Mouse (Mus musculus) kidney, postnatal 25 days (tissue): Measurements from ENCODE around the gene Agr3.

ENCODE experiments used
- DNase-seq, 2 experiments: peaks; one replicate each; pipeline ENCODE4 v3.0.0; 2021; ENCODE audit warnings: mixed read lengths in 2 of 2

Gene Agr3

DNA sequence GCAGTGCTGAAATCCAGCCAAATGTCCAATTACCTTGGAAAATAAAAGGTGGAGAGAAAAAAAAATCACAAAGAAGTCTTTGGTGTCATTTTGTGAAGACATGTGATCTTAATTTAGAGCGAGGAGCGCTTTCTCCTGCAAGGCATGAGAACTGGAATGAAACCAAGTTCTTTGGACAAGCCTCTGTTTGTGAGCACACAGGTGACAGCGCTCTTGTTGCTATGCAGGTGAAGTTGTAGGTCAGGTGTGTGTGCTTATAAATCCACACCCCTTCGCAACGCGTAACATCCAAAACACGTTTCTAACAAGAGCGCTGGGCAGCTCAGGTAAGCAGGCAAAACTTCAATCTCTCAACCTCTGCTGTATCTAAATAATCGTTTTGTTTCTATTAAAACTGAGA lies at the start of gene Agr3:
Gene Agr3 (plus strand): TSS at position 219 of the 400 bp plus-strand sequence.
- DNase-seq, result no peak

GRCm38 (mm10) chr12:35884892-35885558 lies 40.4 kb upstream of the Agr3 start:
- peak in 1 of 2 experiments; percentile 36 for DNase-seq

- no peak for DNase-seq
Observed at GRCm38 (mm10) chr12:35889383-35889782, 36.0 kb upstream of the Agr3 start.

DNA sequence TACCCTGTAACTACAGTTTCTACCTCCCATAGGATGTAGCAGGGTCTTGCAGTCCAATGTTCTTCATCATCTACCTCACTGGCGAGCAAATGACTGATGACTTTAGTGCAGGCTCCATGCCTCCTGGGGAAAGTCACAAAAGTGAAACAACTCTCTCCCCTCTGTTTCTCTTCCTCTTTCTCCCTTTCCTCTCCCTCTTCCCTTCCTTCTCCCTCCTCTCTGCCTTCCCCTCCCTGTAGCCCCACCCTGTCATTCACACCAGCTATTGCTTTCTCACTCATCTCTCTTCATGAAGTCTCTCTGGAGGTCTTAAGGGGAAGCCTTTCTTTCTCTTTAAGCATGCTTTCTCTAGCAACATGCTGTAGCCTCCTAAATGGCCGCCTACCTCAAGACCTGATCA lies 34.7 kb upstream of the Agr3 start:
- DNase-seq, result no peak

DNA sequence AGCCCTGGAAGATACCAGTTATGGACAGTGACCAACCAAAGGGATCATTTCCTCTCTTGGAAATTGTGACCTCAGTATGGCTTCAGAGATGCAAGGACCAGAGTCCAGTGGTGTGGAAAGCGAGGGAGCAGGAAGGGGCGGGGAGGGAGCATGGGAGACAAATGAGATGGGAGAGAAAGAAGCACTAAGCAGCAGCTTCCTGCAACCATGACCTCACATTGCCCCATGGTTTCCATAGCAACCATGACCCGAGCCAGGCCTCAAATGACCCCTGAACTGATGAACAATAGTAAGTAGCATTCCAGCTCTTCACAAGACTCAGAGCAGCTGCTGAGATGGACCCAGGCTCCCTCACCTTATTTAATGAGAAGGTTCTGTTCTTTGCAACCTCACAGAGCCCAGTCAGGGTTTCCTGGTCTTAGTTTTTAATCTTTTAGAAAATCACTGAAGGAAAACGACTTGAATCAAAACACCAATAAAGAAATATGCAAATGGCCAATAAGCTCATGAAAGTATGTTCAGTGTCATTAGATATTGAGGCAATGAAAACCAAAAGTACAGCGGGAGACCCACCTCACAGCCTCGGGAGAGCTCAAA lies 31.0 kb upstream of the Agr3 start:
- peak; percentile 9 to 57 for DNase-seq

GRCm38 (mm10) chr12:35895875-35896763 lies 29.3 kb upstream of the Agr3 start:
- peak; percentile 51 to 79 for DNase-seq

GRCm38 (mm10) chr12:35896764-35897282 lies 28.6 kb upstream of the Agr3 start:
- no peak for DNase-seq

DNA sequence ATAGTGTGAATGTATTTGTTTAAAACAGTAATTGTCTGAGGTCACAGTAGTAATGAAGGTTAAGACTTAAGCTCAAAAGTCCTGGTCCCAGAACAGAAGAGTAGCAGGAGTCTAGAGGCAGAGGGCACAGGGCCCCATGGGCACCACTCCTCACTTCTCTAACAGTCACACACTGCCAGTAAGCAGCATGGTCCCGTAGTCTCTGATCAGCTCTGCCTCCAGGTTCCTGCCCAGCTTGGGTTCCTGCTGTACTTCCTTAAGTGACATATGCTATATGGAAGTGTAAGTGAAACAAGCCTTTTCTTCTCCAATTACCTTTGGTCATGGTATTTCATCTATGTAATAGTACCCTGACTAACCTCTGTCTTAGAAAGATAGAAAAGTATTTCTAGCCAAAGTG lies 14.8 kb upstream of the Agr3 start:
- DNase-seq, result no peak

DNA sequence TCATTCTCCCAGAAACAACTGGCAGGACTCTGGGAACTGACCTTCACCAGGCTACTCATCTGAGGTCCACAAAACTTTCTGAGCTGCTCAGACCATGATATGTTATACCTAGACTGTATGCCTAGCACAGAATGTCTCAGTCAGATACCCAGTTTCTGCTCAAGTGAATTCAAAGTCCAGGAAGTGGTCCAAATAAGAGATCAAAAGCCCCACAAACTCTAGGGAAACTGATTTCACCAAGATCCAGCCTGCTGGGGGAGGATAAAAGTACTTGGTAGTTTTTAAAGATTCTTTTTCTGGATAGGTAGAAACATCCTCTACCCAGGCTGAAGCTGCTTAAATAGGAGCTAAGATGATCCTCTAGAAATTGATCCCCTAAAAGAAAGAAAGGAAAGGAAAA lies 9.6 kb upstream of the Agr3 start:
- DNase-seq, result no peak

DNA sequence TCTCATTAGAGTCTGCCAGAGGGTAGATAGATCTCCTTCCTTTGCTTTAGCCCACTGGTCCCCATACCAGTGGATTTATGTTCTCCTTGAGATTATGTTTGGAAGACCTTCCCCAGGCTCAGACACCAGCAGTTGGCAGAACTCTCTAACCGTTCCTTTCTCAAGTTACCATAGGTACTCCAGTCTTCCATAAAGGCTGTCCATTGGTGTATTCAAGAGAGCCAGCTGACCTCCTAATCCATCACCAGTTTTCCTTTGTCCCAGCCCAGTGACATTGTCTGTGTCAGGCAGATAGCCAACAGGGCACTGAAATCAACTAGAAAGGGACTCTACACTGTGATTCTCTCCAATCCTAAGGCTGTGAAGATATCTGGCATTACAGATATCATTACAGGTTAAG lies 9.0 kb upstream of the Agr3 start:
- no peak for DNase-seq

DNA sequence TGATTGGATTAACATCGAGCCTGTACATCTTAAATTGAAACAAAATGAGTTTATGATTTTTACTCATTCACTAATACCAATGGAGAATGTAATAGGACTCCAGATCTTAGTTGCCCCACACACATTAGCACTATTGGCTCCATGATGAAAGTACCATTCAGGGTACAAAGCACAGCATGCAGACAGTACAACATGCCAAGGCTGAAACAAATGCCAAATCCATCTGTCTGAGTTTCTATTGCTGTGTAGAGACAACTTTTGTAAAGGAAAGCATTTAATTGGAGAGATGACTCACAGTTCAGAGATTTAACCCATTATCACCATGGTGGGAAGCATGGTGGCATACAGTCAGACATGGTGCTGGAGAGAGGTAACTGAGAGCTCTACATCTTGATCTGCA lies 7.4 kb upstream of the Agr3 start:
- DNase-seq, result no peak

GRCm38 (mm10) chr12:35927804-35928203 lies 2.4 kb downstream of the Agr3 start:
- no peak for DNase-seq

- DNase-seq, result no peak
Observed at GRCm38 (mm10) chr12:35932816-35933215, 7.4 kb downstream of the Agr3 start.

DNA sequence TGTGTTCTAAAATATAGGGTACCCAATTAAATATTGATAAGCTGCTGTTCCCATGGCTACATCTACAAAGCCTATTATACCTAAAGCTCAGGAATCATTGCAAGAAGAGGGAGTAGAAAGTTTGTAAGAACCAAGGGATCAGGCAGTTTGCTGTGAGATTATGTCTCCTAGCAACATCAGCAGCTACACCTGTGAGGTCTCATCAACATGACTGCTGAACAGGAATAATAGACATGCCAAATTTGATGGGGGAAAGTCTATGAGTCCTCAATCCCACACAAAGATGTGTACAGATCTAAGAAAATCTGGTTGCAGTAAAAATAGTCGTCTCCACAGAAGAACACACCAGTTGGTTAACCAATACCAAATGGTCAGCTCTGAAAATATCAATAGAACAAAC lies 26.3 kb downstream of the Agr3 start:
- no peak for DNase-seq

DNA sequence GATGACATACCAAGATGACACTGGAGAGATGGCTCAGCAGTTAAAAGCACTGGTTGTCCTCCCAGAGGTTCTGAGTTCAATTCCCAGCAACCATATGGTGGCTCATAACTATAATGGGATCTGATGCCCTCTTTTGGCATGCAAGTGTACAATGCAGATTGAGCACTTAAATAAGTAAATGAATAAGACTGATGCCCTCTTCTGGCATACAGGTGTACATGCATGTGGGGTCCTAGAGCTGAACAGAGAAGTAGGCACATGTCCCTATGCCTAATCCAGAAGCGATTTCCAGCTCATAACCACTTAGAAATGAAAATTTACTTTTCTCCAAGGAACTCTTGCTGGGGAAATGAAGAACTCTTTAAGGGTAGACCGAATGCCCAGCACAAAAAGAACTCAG lies 31.8 kb downstream of the Agr3 start:
- DNase-seq, result no peak

- no peak for DNase-seq
Observed at GRCm38 (mm10) chr12:35966098-35966767, 40.8 kb downstream of the Agr3 start.

DNA sequence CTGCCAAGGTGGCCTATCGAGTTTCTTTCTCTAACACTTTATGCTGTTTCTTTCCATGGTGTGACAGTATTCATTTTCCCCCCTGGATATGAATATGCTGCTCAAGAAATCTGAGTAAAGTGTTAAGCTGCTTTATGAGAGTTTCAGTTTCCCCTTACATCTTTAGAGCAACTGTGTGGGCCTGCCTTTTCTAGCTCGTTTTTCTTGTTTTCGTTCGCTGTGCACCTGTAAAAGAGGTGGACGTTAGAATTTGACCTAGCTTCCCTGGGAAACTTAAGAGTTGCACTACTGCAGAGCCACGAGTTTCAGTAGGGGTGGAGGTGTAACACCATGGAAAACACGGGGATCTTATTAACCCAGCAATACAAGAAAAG lies 41.3 kb downstream of the Agr3 start:
- no peak for DNase-seq

- DNase-seq, result no peak
Observed at GRCm38 (mm10) chr12:35975898-35976297, 50.5 kb downstream of the Agr3 start.

- DNase-seq, result no peak
Observed at GRCm38 (mm10) chr12:35977633-35978246, 52.3 kb downstream of the Agr3 start.

DNA sequence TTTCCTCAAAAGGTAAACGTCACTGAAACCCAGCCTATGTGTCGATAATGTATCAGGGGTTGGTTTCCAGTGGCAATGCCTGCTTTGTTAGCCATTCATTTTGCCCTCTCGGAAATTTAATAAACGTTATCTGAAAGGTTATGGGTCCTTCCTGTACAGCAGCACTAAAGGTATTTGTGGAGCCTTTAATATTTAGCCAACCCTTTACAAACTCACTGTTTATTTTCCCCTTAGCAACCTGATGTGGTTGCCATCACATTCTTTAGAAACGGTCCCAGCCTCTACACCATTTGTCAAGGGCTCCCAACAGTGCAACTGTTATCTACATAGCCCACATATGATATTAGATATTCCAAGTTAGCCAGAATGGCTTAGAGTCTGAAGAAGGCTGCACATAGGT lies 54.2 kb downstream of the Agr3 start:
- DNase-seq, result no peak

DNA sequence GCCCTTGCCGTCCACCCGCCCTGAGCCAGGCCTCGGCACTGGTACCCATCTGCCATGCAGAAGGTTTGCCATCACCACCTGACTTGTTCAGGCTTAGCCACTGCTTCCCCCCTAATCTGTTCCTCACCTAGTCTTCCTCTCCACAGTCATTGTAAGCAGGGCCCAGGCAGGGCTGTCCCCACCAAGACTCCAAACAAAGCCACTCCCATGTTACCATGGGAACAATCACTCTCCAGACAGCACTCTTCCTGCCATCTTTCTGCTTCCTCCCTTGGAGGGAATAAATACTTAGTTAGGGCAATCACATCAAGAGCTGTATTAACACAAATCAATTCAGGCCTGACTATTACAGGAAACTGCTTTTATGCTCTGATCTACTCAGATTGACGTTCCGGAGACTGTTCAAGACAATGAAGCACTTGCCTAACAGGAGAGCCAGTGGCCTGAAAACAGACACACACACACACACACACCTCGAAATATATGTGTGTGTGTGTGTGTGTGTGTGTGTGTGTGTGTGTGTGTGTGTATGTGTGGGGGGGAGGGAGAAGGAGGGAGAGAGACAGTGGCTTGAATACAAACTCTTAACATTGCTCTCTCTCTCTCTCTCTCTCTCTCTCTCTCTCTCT lies 56.4 kb downstream of the Agr3 start:
- peak in 1 of 2 experiments; percentile 37 for DNase-seq

GRCm38 (mm10) chr12:35983472-35983871 lies 58.1 kb downstream of the Agr3 start:
- no peak for DNase-seq
